Mouse (Mus musculus): ENCODE results near the gene Rabgef1. TPM values are rescaled to one million over a fixed set of nuclear protein-coding genes. Genes with fewer than 3 reads are reported as not detected.

Gene Rabgef1
- polyA plus RNA-seq, 1 experiment, result 4.7 TPM

DNA sequence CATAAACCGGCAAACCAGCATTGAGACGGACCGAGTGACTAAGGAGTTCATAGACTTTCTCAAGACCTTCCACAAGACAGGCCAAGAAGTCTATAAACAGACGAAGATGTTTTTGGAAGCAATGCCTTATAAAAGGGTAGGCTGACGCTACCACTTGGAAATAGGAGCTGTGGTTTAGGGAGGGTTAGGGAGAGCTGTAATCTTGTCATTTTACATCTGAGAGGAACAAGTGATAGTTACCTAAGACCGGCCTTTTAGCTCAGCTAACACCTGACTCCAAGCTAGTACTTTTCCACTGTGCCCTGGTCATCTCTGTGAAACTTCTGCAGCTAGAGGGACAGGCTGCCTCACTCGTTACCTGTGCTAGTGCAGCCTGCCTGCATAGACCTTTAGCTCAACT lies 26.4 kb downstream of the Rabgef1 start:
- TF ChIP-seq GATA1 (IDR thresholded peaks at IDR 0.05; ENCODE audit: low read length) (no peak), TAL1 (IDR thresholded peaks at IDR 0.05; ENCODE audit: low read length) (no peak)
- H3K4me1 ChIP-seq (ENCODE audit: control insufficient read depth), result peaks cover 13% of the 10 kb centered on the region
- peaks cover 98% of the 10 kb centered on the region for H3K36me3 ChIP-seq (ENCODE audit: control insufficient read depth)

DNA sequence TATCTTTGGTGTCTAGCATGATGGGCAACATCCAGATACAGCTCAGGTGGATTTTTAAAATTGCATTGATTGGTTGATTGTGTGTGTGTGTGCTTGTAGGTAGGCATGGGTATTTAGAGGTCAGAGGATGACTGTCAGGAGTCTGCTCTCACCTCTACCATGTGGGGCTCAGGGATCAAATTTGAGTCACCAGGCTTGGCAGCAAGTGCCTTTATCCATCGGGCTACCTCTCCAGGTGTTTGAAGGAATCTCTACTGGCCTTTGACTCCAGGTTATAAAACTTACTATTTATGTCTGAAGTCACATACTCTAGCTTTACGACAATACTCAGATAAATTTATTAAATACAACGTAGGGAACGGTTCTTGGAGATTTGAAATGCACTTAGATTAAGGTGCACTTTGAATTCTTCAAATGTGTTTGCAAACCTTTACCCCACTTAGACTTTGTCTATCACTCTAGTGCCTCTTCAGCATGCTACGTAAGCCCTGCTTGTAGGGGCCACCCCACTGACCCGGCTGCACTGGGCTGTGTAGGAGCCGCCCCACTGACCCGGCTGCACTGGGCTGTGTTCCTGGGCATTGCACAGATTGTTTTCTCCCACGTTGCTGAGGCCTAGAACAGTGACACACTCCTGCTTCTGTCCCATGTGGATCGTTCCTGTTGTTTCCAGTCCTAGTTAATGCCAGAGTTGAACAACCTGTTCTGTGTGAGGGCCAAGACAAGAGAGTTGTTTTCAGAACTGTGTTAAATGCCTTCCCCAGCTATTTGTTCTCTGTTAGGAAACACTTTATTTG lies 28.8 kb downstream of the Rabgef1 start:
- TF ChIP-seq GATA1 (IDR thresholded peaks at IDR 0.05; ENCODE audit: low read length) (no peak), TAL1 (IDR thresholded peaks at IDR 0.05; ENCODE audit: low read length) (no peak)
- H3K9me3 ChIP-seq (ENCODE audit: control insufficient read depth, low read length), result no peaks in the 10 kb centered on the region
- H3K36me3 ChIP-seq (ENCODE audit: control insufficient read depth), result peaks cover 95% of the 10 kb centered on the region
- no peaks in the 10 kb centered on the region for H3K27me3 ChIP-seq (ENCODE audit: control insufficient read depth)
- no peak overlapping the region for H3K4me3 ChIP-seq (replicated peaks)
- H3K4me1 ChIP-seq (ENCODE audit: control insufficient read depth), result peaks cover 7% of the 10 kb centered on the region

More for the DNA sequence above, 26.4 kb downstream of the Rabgef1 start:
- Histone ChIP-seq H3K9me3 (ENCODE audit: control insufficient read depth, low read length) (no peaks in the 10 kb centered on the region), H3K27me3 (ENCODE audit: control insufficient read depth) (no peaks in the 10 kb centered on the region), H3K4me3 (replicated peaks) (no peak overlapping the region)

DNA sequence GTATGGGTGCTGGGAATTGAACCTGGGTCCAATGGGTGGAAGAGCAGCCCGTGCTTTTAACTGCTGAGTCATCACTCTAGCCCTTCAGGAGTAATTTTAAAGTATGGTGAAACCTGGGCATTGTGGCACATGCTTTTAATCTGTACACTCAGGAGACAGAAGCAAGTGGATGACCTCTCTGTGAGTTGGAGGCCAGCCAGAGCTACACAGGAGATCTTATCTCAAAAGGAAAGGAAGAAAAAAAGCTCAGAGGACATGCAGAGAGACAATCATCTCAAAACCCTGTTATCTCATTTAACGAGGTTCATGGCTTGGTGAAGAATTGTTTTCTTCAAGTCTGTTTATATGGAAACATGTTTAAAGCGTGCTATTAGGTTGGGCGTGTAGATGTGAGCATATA lies 32.4 kb downstream of the Rabgef1 start:
- H3K4me1 ChIP-seq (ENCODE audit: control insufficient read depth), result no peaks in the 10 kb centered on the region; the same call in 1 of the 2 replicates
- H3K36me3 ChIP-seq (ENCODE audit: control insufficient read depth), result peaks cover 95% of the 10 kb centered on the region
- no peaks in the 10 kb centered on the region for H3K9me3 ChIP-seq (ENCODE audit: control insufficient read depth, low read length)
- TF ChIP-seq TAL1 (IDR thresholded peaks at IDR 0.05; ENCODE audit: low read length), result no peak
- TF ChIP-seq GATA1 (IDR thresholded peaks at IDR 0.05; ENCODE audit: low read length), result no peak
- H3K4me3 ChIP-seq (replicated peaks), result no peak overlapping the region
- H3K27me3 ChIP-seq (ENCODE audit: control insufficient read depth), result no peaks in the 10 kb centered on the region

DNA sequence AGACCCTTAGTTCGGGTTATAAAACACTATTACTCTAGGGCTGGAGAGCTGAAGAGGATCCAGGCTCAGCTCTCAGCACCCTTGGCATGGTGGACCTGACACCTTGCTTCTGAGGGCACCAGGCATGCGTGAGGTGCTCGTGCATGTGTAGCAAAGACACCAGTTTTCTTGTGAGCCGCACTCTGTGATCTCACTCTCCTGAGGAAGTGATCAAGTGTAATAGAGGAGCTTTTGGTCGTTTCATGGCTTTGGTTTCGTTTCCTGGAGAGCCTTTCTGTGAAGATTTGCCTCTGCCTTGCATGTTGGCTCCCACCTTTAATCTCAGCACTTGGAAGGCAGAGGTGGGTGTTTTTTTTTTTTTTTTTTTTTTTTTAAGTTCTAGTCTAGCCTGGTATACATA lies 33.0 kb downstream of the Rabgef1 start:
- no peaks in the 10 kb centered on the region for H3K27me3 ChIP-seq (ENCODE audit: control insufficient read depth)
- no peak overlapping the region for H3K4me3 ChIP-seq (replicated peaks)
- peaks cover 95% of the 10 kb centered on the region for H3K36me3 ChIP-seq (ENCODE audit: control insufficient read depth)
- H3K4me1 ChIP-seq (ENCODE audit: control insufficient read depth), result no peaks in the 10 kb centered on the region; the same call in 1 of the 2 replicates
- H3K9me3 ChIP-seq (ENCODE audit: control insufficient read depth, low read length), result no peaks in the 10 kb centered on the region
- TF ChIP-seq TAL1 (IDR thresholded peaks at IDR 0.05; ENCODE audit: low read length) (no peak), GATA1 (IDR thresholded peaks at IDR 0.05; ENCODE audit: low read length) (no peak)

DNA sequence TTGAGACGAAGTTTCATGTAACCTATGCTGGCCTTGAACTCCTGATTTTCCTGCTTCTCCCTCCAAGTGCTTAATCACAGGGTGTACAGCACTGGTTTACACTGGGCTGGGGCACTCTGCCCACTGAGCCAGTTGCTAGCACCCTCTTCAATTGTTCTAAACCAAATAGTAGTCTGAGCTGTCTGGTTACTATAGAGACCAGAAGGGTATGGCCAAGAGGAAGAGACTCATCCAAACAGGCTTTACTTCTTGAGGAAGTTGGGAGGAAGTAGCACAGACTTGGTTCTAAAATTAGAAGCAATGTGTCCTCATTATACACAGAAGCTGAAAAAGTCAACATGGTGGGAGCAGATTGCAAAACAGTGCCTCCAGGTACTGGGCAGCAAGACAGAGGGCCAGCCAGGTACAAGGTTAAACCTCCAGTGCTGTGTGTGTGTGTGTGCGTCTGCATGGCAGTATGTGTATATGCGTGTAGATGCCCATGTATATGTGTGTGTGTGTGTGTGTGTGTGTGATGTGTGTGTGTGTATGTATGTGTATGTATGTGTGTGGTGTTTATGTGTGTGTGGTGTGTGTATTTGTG lies 33.9 kb downstream of the Rabgef1 start:
- peaks cover 95% of the 10 kb centered on the region for H3K36me3 ChIP-seq (ENCODE audit: control insufficient read depth)
- no peaks in the 10 kb centered on the region for H3K27me3 ChIP-seq (ENCODE audit: control insufficient read depth)
- H3K4me3 ChIP-seq (replicated peaks), result no peak overlapping the region
- no peak for TF ChIP-seq GATA1 (IDR thresholded peaks at IDR 0.05; ENCODE audit: low read length)
- H3K9me3 ChIP-seq (ENCODE audit: control insufficient read depth, low read length), result no peaks in the 10 kb centered on the region
- no peaks in the 10 kb centered on the region; the same call in 1 of the 2 replicates for H3K4me1 ChIP-seq (ENCODE audit: control insufficient read depth)

DNA sequence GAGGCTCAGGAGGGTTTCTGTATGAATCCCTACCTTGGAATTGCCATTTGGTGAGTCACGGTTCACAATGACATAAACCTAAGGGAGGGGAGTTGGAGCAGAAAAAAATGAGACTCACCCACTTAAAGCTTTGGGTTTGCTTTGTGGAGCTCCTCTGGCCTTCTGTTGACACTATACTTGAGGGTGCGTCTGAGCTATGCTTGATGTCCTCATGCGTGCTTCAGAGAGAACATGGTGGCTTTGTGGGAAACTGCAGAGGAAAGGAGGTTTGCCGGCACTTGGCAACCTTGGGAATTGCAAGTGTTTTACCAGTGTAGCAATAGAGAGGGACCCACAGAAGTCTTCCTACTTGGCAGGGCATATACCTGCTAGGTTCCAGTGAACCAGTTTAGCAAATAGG lies 35.7 kb downstream of the Rabgef1 start:
- H3K4me3 ChIP-seq (replicated peaks), result no peak overlapping the region
- H3K27me3 ChIP-seq (ENCODE audit: control insufficient read depth), result no peaks in the 10 kb centered on the region
- H3K36me3 ChIP-seq (ENCODE audit: control insufficient read depth), result peaks cover 96% of the 10 kb centered on the region

DNA sequence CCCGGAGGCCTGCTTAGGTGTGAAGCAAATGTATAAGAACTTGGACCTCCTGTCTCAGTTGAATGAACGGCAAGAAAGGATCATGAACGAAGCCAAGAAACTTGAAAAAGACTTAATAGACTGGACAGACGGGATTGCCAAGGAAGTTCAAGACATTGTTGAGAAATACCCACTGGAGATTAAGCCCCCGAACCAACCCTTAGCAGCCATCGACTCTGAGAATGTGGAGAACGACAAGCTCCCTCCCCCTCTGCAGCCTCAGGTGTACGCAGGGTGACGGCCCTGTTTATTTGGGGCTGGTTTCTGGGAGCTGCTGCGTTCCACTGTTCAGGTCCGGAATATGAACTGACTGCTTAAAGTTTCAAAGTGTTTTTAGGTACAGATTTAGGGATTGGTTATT lies 41.4 kb downstream of the Rabgef1 start:
- H3K4me3 ChIP-seq (replicated peaks), result no peak overlapping the region
- peaks cover 2% of the 10 kb centered on the region; the same call in 1 of the 2 replicates for H3K9me3 ChIP-seq (ENCODE audit: control insufficient read depth, low read length)
- peaks cover 79% of the 10 kb centered on the region for H3K36me3 ChIP-seq (ENCODE audit: control insufficient read depth)
- no peaks in the 10 kb centered on the region for H3K27me3 ChIP-seq (ENCODE audit: control insufficient read depth)
- TF ChIP-seq GATA1 (IDR thresholded peaks at IDR 0.05; ENCODE audit: low read length) (no peak), TAL1 (IDR thresholded peaks at IDR 0.05; ENCODE audit: low read length) (no peak)
- no peaks in the 10 kb centered on the region; the same call in 1 of the 2 replicates for H3K4me1 ChIP-seq (ENCODE audit: control insufficient read depth)

More for the DNA sequence above, 35.7 kb downstream of the Rabgef1 start:
- TF ChIP-seq TAL1 (IDR thresholded peaks at IDR 0.05; ENCODE audit: low read length) (no peak), GATA1 (IDR thresholded peaks at IDR 0.05; ENCODE audit: low read length) (no peak)
- Histone ChIP-seq H3K9me3 (ENCODE audit: control insufficient read depth, low read length) (no peaks in the 10 kb centered on the region), H3K4me1 (ENCODE audit: control insufficient read depth) (no peaks in the 10 kb centered on the region; the same call in 1 of the 2 replicates)

DNA sequence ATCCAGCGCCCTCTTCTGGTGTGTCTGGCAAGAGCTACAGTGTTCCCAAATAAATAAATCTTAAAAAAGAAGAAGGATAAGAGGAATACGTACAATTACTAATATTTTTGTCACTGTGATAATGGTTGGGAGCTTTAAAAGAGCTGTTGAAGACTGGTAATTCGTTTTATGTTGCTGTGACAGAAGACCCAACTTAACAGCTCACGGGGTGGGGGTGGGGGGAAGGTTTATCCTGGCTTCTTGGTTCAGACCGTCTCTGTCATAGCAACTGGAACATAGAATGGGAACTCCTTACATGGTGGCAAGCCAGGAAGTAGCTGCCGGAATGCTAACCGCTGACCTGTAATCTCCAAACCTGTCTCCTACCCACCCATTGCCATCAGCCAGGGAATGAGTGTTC lies 45.2 kb downstream of the Rabgef1 start, which contains the start of gene Tmem248:
Gene Tmem248, plus strand, starts transcription at position 301 of the 400 bp plus-strand sequence.
- Histone ChIP-seq H3K4me3 (replicated peaks) (no peak within 1 kb of the TSS), H3K9me3 (ENCODE audit: control insufficient read depth, low read length) (peaks cover 5% of the 10 kb centered on the region; the same call in 1 of the 2 replicates), H3K36me3 (ENCODE audit: control insufficient read depth) (peaks cover 41% of the 10 kb centered on the region), H3K27me3 (ENCODE audit: control insufficient read depth) (no peaks in the 10 kb centered on the region), H3K4me1 (ENCODE audit: control insufficient read depth) (peaks cover 11% of the 10 kb centered on the region)
- no peak for TF ChIP-seq GATA1 (IDR thresholded peaks at IDR 0.05; ENCODE audit: low read length)
- TF ChIP-seq TAL1 (IDR thresholded peaks at IDR 0.05; ENCODE audit: low read length), result no peak

DNA sequence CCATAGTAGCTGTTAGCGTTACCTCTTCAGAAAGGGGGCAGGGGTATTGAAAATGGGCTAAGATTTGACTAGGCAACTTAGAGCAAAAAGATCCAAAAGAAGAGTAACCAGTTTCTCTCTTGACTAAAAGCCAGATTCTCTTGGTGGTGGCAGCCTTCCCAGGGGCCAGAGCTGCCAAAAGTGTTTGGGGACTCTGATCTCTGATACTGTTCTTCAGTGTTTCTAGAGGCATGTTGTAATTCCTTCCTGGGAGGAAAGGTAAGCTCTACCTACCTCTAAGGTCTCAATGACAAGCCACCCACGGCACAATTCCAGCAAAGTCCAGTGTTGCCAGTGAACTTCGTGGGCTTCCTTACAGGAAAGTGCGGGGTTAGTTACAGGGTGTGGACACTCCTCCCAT lies 45.8 kb downstream of the Rabgef1 start:
- Histone ChIP-seq H3K4me3 (replicated peaks) (no peak overlapping the region), H3K36me3 (ENCODE audit: control insufficient read depth) (peaks cover 35% of the 10 kb centered on the region), H3K27me3 (ENCODE audit: control insufficient read depth) (no peaks in the 10 kb centered on the region), H3K4me1 (ENCODE audit: control insufficient read depth) (peaks cover 13% of the 10 kb centered on the region), H3K9me3 (ENCODE audit: control insufficient read depth, low read length) (peaks cover 5% of the 10 kb centered on the region; the same call in 1 of the 2 replicates)
- TF ChIP-seq TAL1 (IDR thresholded peaks at IDR 0.05; ENCODE audit: low read length) (no peak), GATA1 (IDR thresholded peaks at IDR 0.05; ENCODE audit: low read length) (no peak)
